Comparison of ENCODE assay signal across 8 mouse cellular contexts in the genomic region with DNA sequence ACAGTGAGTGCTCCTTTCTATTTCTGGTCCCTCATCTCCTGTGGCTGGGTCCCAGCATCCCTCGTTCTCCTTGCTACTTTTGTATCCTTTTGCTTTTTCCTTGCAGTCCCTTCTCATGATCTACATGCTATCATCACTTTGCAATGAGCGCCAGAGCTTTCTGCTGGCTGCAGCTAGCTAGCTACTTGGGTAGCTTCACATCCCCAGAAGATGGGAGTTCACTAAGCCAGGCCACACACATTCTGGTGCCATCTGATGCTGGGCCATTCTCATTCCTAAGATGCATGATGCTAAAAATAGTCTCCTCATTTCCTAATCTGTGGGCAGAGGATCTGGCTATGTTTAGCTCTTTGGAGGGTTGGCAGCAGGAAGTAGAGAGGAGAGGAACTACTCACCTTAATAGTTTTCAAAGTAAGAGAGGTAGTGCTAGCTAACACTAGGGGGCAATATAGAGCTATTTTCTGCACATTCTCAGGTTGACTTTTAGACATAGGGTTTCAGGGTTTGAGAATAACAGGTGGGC. TPM values are rescaled to one million over a fixed set of nuclear protein-coding genes. Genes with fewer than 3 reads are reported as not detected.
DNase-seq lines count a peak whose midpoint lies in the region; ATAC-seq and TF ChIP-seq lines count a peak whose summit lies in the region.

No protein-coding gene starts in this region.

- peak; percentile 74 for ATAC-seq in granulocyte monocyte progenitor cell, adult 5-6 weeks (replicated peaks; ENCODE audit: poor library complexity, severe bottlenecking)
- peak; percentile 52 for ATAC-seq in kidney, embryonic 15.5 days (replicated peaks; ENCODE audit: low FRiP score)

- 35% methylated on average over 2 of the region's 2 CpGs for WGBS in kidney, embryonic 15.5 days

- H3K27ac ChIP-seq in testis, adult 2 months (ENCODE audit: control insufficient read depth, insufficient read depth, low read depth, low read length) = no peak overlapping the region
- H3K27ac ChIP-seq in kidney, embryonic 15.5 days = peak overlapping the region; percentile 64

- DNase-seq in testis, postnatal 10 days (ENCODE audit: low spot score) = no peak
- DNase-seq in cerebellum, postnatal 10 days = peak; percentile 43 to 83
- peak; percentile 60 for DNase-seq in lung, postnatal 36 days
- DNase-seq in right cerebral cortex, postnatal 4 days = peak; percentile 14
- no peak for DNase-seq in spleen, postnatal 10 days (ENCODE audit: low spot score in 2 of 2)

- H3K36me3 ChIP-seq in testis, adult 2 months (ENCODE audit: control insufficient read depth, insufficient read depth, low read length) = no peaks in the 10 kb centered on the region
- no peaks in the 10 kb centered on the region for H3K36me3 ChIP-seq in kidney, embryonic 15.5 days

- no peak for TF ChIP-seq CTCF in testis, adult 2 months (IDR thresholded peaks at IDR 0.05; ENCODE audit: control insufficient read depth, insufficient read depth, insufficient replicate concordance, low read depth, low read length)

- peaks cover 8% of the 10 kb centered on the region for H3K4me1 ChIP-seq in testis, adult 2 months (ENCODE audit: control insufficient read depth, insufficient read depth, low read length)
- H3K4me1 ChIP-seq in kidney, embryonic 15.5 days = peaks cover 15% of the 10 kb centered on the region

- peak overlapping the region; percentile 29; the same call in 1 of the 2 replicates for H3K9ac ChIP-seq in kidney, embryonic 15.5 days

- TF ChIP-seq POLR2A in testis, adult 2 months (IDR thresholded peaks at IDR 0.05; ENCODE audit: control insufficient read depth, low read depth, low read length) = no peak

- peak overlapping the region; percentile 86 for H3K4me2 ChIP-seq in kidney, embryonic 15.5 days

- peak overlapping the region; percentile 24; the same call in 1 of the 2 replicates for H3K4me3 ChIP-seq in testis, adult 2 months (ENCODE audit: control insufficient read depth, low read depth, low read length)
- H3K4me3 ChIP-seq in kidney, embryonic 15.5 days (replicated peaks) = peak overlapping the region; percentile 82

- no peaks in the 10 kb centered on the region for H3K9me3 ChIP-seq in kidney, embryonic 15.5 days (replicated peaks)

- no peaks in the 10 kb centered on the region for H3K27me3 ChIP-seq in testis, adult 2 months (ENCODE audit: control insufficient read depth, insufficient read depth, low read length)
- no peaks in the 10 kb centered on the region for H3K27me3 ChIP-seq in kidney, embryonic 15.5 days

RNA-seq across cellular contexts. Expression of gene Pdgfc, which starts 3.0 kb away (rescaled TPM):
- polyA plus RNA-seq in testis, adult 2 months (2012; rRNA removed) = 2.6 and 3.7 TPM in 2 replicates
- total RNA-seq in granulocyte monocyte progenitor cell, adult 5-6 weeks (2014; fragmentation: Nextera tagmentation) = not detected in 2 replicates
- total RNA-seq in granulocyte monocyte progenitor cell, adult 5-6 weeks (2017) = not detected in 2 replicates
- polyA plus RNA-seq in kidney, embryonic 15.5 days (2015; fragmentation: Nextera tagmentation; extraction: Ambion mirVana) = 30.2 and 30.9 TPM in 2 replicates

Comparison
In these comparisons a context has a peak if more than half of its experiments do, and no peak if none do; other contexts are left out.
1. DNase-seq: peak in cerebellum, postnatal 10 days (2 of 2), lung, postnatal 36 days (single experiment) and right cerebral cortex, postnatal 4 days (single experiment); none in testis, postnatal 10 days (single experiment) and spleen, postnatal 10 days (0 of 2).